Mouse (Mus musculus): ENCODE data around the gene Rcn3. TPM values are rescaled to one million over a fixed set of nuclear protein-coding genes. Genes with fewer than 3 reads are reported as not detected.

The Rcn3 gene
- total and polyA plus RNA-seq, 3 experiments = 16.0 to 43.0 TPM; not detected in 1

GRCm38 (mm10) chr7:45117566-45117965, 25.5 kb upstream of the Rcn3 start:
- H3K4me1 ChIP-seq (ENCODE audit: control insufficient read depth in 1 of 2, insufficient read depth in 2 of 2, low read length in 2 of 2) = peaks cover 3 to 29% of the 10 kb centered on the region in 2 experiments
- no peaks in the 10 kb centered on the region for H3K27me3 ChIP-seq (ENCODE audit: control insufficient read depth in 1 of 2, insufficient read depth in 2 of 2, low read length in 2 of 2)
- H3K9me3 ChIP-seq (replicated peaks; ENCODE audit: insufficient read depth, low read length) = no peaks in the 10 kb centered on the region
- no peak overlapping the region for H3K27ac ChIP-seq (ENCODE audit: control insufficient read depth, low read depth, low read length)
- H3K4me3 ChIP-seq (ENCODE audit: control insufficient read depth in 1 of 2, insufficient read depth in 1 of 2, low read depth in 2 of 2, low read length in 2 of 2) = no peak overlapping the region
- H3K79me2 ChIP-seq (ENCODE audit: control insufficient read depth, insufficient read depth, low read length, poor library complexity) = peaks cover 9% of the 10 kb centered on the region
- TF ChIP-seq MAZ (IDR thresholded peaks at IDR 0.05; ENCODE audit: low read depth, low read length) (no peak), POLR2A (IDR thresholded peaks at IDR 0.05; ENCODE audit: control insufficient read depth in 1 of 2, insufficient read depth in 1 of 2, low read depth in 1 of 2, low read length in 2 of 2, poor library complexity in 1 of 2) (peak in 1 of 2 experiments; percentile 29; a peak in 1 of 4 replicates)
- DNase-seq (ENCODE audit: low read depth, low spot score) = peak; percentile 52
- H3K9ac ChIP-seq (ENCODE audit: control insufficient read depth, low read depth, low read length, poor library complexity, severe bottlenecking) = no peak overlapping the region
- H3K36me3 ChIP-seq (ENCODE audit: control insufficient read depth in 1 of 2, insufficient read depth in 2 of 2, low read length in 2 of 2) = peaks cover 0 to 13% of the 10 kb centered on the region in 2 experiments; a peak in 2 of 4 replicates

- H3K4me3 ChIP-seq (ENCODE audit: control insufficient read depth in 1 of 2, insufficient read depth in 1 of 2, low read depth in 2 of 2, low read length in 2 of 2) = no peak overlapping the region
- TF ChIP-seq GATA1 (IDR thresholded peaks at IDR 0.05; ENCODE audit: low read depth, low read length) (peak; percentile 66), E2F4 (IDR thresholded peaks at IDR 0.05; ENCODE audit: borderline replicate concordance, low read depth, low read length) (no peak), CTCF (IDR thresholded peaks at IDR 0.05 in 2 of 3, conservative IDR thresholded peaks at IDR 0.05 in 1 of 3; ENCODE audit: control insufficient read depth in 1 of 3, insufficient read depth in 1 of 3, low read depth in 2 of 3, low read length in 3 of 3, poor library complexity in 1 of 3, severe bottlenecking in 1 of 3) (no peak), HCFC1 (IDR thresholded peaks at IDR 0.05; ENCODE audit: low read depth, low read length) (no peak), MAX (IDR thresholded peaks at IDR 0.05; ENCODE audit: low read length) (0 out of 2 replicates have a peak, but pooled peaks have one; percentile 28), TCF12 (IDR thresholded peaks at IDR 0.05; ENCODE audit: low read depth, low read length) (peak; percentile 42; the same call in 1 of the 2 replicates), RCOR1 (IDR thresholded peaks at IDR 0.05; ENCODE audit: low read depth, low read length) (0 out of 2 replicates have a peak, but pooled peaks have one; percentile 16), NRF1 (IDR thresholded peaks at IDR 0.05; ENCODE audit: insufficient read depth, low read depth, low read length, poor library complexity, severe bottlenecking) (no peak), ZMIZ1 (IDR thresholded peaks at IDR 0.05; ENCODE audit: low read depth, low read length) (no peak), EP300 (IDR thresholded peaks at IDR 0.05; ENCODE audit: low read depth in 1 of 2, low read length in 2 of 2) (peak in 1 of 2 experiments; percentile 22; a peak in 1 of 4 replicates), POLR2AphosphoS5 (IDR thresholded peaks at IDR 0.05; ENCODE audit: borderline replicate concordance, low read depth, low read length) (no peak)
- H3K9me3 ChIP-seq (replicated peaks; ENCODE audit: insufficient read depth, low read length) = no peaks in the 10 kb centered on the region
- no peak for DNase-seq (ENCODE audit: low read depth, low spot score)
- H3K27ac ChIP-seq (ENCODE audit: control insufficient read depth, low read depth, low read length) = no peak overlapping the region
- H3K4me1 ChIP-seq (ENCODE audit: control insufficient read depth in 1 of 2, insufficient read depth in 2 of 2, low read length in 2 of 2) = peaks cover 5 to 22% of the 10 kb centered on the region in 2 experiments
- H3K27me3 ChIP-seq (ENCODE audit: control insufficient read depth in 1 of 2, insufficient read depth in 2 of 2, low read length in 2 of 2) = no peaks in the 10 kb centered on the region
- H3K79me2 ChIP-seq (ENCODE audit: control insufficient read depth, insufficient read depth, low read length, poor library complexity) = no peaks in the 10 kb centered on the region
- H3K36me3 ChIP-seq (ENCODE audit: control insufficient read depth in 1 of 2, insufficient read depth in 2 of 2, low read length in 2 of 2) = peaks cover 0 to 5% of the 10 kb centered on the region in 2 experiments; a peak in 2 of 4 replicates
- H3K9ac ChIP-seq (ENCODE audit: control insufficient read depth, low read depth, low read length, poor library complexity, severe bottlenecking) = no peak overlapping the region
Measured at GRCm38 (mm10) chr7:45113476-45113875, 21.5 kb upstream of the Rcn3 start.

DNA sequence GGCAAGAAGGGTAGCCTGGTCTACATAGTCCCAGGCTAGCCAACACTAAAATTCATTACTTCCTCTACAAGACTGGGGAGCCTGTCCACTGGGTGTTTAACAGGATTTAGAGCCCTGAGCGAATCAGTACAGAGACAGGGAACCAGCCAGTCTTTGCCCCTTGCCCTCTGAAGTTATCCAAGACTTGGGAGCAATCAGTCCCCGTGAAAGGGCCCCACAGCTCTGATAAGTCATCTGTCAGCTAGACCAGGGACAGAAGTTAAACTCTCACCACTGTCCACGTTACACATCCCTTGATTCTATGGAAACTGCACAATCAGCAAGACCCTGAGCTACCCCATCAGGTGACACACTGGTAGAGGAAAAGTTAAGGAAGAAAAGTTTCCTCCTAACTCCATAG, 20.5 kb upstream of the Rcn3 start:
- no peaks in the 10 kb centered on the region for H3K79me2 ChIP-seq (ENCODE audit: control insufficient read depth, insufficient read depth, low read length, poor library complexity)
- no peak for DNase-seq (ENCODE audit: low read depth, low spot score)
- H3K9ac ChIP-seq (ENCODE audit: control insufficient read depth, low read depth, low read length, poor library complexity, severe bottlenecking) = no peak overlapping the region
- H3K9me3 ChIP-seq (replicated peaks; ENCODE audit: insufficient read depth, low read length) = no peaks in the 10 kb centered on the region
- no peak overlapping the region for H3K4me3 ChIP-seq (ENCODE audit: control insufficient read depth in 1 of 2, insufficient read depth in 1 of 2, low read depth in 2 of 2, low read length in 2 of 2)
- no peaks in the 10 kb centered on the region for H3K27me3 ChIP-seq (ENCODE audit: control insufficient read depth in 1 of 2, insufficient read depth in 2 of 2, low read length in 2 of 2)
- TF ChIP-seq ZMIZ1 (IDR thresholded peaks at IDR 0.05; ENCODE audit: low read depth, low read length) = no peak
- TF ChIP-seq KAT2A (conservative IDR thresholded peaks at IDR 0.05; ENCODE audit: low read depth, low read length) = no peak
- TF ChIP-seq HCFC1 (IDR thresholded peaks at IDR 0.05; ENCODE audit: low read depth, low read length) = no peak
- no peak for TF ChIP-seq RAD21 (IDR thresholded peaks at IDR 0.05; ENCODE audit: low read depth, low read length)
- no peak for TF ChIP-seq ETS1 (IDR thresholded peaks at IDR 0.05; ENCODE audit: low read depth, low read length)
- no peak for TF ChIP-seq EP300 (IDR thresholded peaks at IDR 0.05; ENCODE audit: low read depth in 1 of 2, low read length in 2 of 2)
- H3K36me3 ChIP-seq (ENCODE audit: control insufficient read depth in 1 of 2, insufficient read depth in 2 of 2, low read length in 2 of 2) = peaks cover 0 to 5% of the 10 kb centered on the region in 2 experiments; a peak in 2 of 4 replicates
- no peak overlapping the region for H3K27ac ChIP-seq (ENCODE audit: control insufficient read depth, low read depth, low read length)
- peaks cover 5 to 22% of the 10 kb centered on the region in 2 experiments for H3K4me1 ChIP-seq (ENCODE audit: control insufficient read depth in 1 of 2, insufficient read depth in 2 of 2, low read length in 2 of 2)

All from MEL (cell line).